Mouse (Mus musculus) embryonic fibroblast, embryonic 13.5 days (primary cell): ENCODE results near the gene Ckb. TPM values are rescaled to one million over a fixed set of nuclear protein-coding genes. Genes with fewer than 3 reads are reported as not detected.
A peak's percentile ranks its signal among the peaks of the same experiment; 100 is the strongest.

ENCODE experiments used
- H3K27ac ChIP-seq: 2 replicates; pipeline ENCODE4 v1.5.1; 2012; ENCODE audit warnings: low read length, control low read depth, inconsistent platforms; ENCODE audit not compliant: insufficient read depth
- H3K4me1 ChIP-seq: 2 replicates; pipeline ENCODE4 v1.6.1; 2011; ENCODE audit warnings: low read length; ENCODE audit not compliant: control insufficient read depth, insufficient read depth
- H3K4me3 ChIP-seq: 2 replicates; pipeline ENCODE4 v1.5.1; 2011; ENCODE audit warnings: mild to moderate bottlenecking, control low read depth, low read length; ENCODE audit not compliant: insufficient read depth
- CTCF ChIP-seq: IDR thresholded peaks from 2 replicates; pipeline ENCODE4 v1.5.1; 2011; ENCODE audit warnings: mild to moderate bottlenecking, control low read depth, low read length, moderate library complexity, borderline replicate concordance; ENCODE audit not compliant: insufficient read depth
- POLR2A ChIP-seq: IDR thresholded peaks from 2 replicates; pipeline ENCODE4 v1.6.1; 2011; ENCODE audit warnings: low read depth, mild to moderate bottlenecking, control low read depth, low read length, moderate library complexity
- polyA plus RNA-seq: library from polyadenylated mRNA; stranded (reverse); fragments of >200 nt; gene quantifications from 2 replicates; pipeline ENCODE4 v1.2.4, GENCODE M21; 2011; ENCODE audit warnings: low read depth; ENCODE audit not compliant: missing spikeins, insufficient read length

Gene Ckb
- polyA plus RNA-seq, 1 experiment: 43.8 TPM

DNA sequence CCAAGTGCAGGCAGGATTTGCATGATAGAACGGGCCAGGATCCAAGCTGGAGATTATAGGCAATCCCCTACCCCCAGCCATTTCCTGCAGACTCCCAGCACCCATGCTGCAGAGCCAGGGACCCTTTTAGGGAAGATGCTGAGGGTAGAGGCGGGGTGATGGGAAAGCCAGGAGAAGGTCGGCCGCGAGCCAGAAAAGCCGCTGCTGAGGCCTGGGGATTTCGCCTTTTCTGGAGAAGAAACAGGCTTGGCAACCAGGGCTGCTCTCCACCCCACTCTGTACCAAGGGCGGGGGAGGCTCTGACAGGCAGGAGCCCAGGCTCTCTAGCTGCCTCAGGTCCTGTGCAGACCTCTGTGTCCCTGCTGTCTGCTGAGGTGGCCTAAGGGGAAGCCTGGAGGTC lies 9.2 kb upstream of the Ckb start:
- H3K27ac ChIP-seq: no peak overlapping the region
- no peaks in the 10 kb centered on the region; the same call in 1 of the 2 replicates for H3K4me1 ChIP-seq
- TF ChIP-seq CTCF (no peak), POLR2A (no peak)
- H3K4me3 ChIP-seq: no peak overlapping the region

GRCm38 (mm10) chr12:111680661-111681060 lies 8.5 kb upstream of the Ckb start:
- Histone ChIP-seq H3K27ac (no peak overlapping the region), H3K4me1 (no peaks in the 10 kb centered on the region; the same call in 1 of the 2 replicates), H3K4me3 (no peak overlapping the region)
- no peak for TF ChIP-seq CTCF
- no peak for TF ChIP-seq POLR2A

DNA sequence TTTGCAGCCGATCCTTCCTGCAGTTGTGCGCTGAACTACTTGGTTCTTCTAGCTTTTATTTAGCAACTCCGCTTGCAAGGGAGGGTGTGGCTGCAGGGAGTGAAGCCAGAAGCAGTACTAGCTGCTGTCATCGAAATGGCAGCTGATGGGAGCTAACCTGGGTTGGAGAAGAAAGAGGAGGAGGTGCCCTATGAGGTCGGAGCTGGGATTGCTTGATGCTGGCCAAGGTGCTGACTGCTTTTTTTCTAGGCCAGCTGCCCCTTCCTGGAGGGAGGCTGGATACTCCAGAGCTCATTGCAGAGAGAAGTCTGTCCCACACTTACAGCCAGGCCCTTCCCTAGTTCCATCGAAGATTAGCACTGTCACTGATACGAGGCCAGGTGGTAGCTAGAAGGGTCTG lies 6.9 kb upstream of the Ckb start:
- no peak for TF ChIP-seq POLR2A
- TF ChIP-seq CTCF: no peak
- Histone ChIP-seq H3K4me1 (no peaks in the 10 kb centered on the region; the same call in 1 of the 2 replicates), H3K4me3 (peak overlapping the region; percentile 83), H3K27ac (no peak overlapping the region)

- TF ChIP-seq CTCF: no peak
- TF ChIP-seq POLR2A: peak; percentile 30; the same call in 1 of the 2 replicates
- H3K4me1 ChIP-seq: no peaks in the 10 kb centered on the region; the same call in 1 of the 2 replicates
- peak overlapping the region; percentile 83 for H3K4me3 ChIP-seq
- no peak overlapping the region for H3K27ac ChIP-seq
Observed at GRCm38 (mm10) chr12:111678670-111678933, 6.5 kb upstream of the Ckb start.

DNA sequence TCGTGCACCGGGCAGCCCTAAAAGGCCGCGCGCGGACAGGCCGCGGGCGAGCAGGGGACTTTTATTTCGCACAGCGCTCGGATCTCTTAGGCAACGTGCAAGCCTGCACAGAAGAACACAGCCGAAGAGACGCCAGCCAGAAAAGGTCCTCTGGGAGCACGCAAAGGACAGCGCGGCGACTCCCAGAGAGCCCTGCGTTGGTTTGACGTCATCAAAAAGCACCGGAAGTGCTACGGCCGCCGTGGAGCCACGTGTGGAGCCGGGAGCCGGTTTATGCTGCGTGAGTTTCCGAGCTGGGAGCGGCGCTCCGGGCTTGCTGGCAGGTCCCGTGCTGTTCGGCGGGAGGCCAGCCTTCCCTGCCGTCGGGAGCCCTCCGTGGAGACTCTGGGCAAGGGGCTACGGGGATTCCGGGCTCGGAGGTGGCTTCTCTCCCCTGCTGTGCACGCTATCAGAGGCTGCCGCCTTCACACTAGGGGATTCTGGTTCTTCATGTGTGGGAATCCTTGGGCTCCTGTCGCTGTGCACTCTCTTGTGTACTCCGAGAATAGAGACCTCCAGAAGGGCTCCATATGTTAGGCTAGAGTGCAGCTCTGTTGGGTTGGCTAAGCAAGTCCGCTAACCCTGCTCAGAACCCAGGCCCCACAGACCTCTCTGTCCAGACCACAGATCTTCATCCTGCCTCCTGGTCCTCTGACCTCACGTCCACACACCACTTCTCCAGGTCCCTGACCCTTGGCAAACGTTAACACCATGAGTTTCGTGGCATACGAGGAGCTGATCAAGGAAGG lies 5.9 kb upstream of the Ckb start, which contains the start of gene Trmt61a:
Gene Trmt61a, plus strand, starts transcription at position 224 of the 788 bp plus-strand sequence.
- Histone ChIP-seq H3K4me3 (peak within 1 kb of the TSS; percentile 83), H3K27ac (peak within 1 kb of the TSS; percentile 70), H3K4me1 (no peaks in the 10 kb centered on the region; the same call in 1 of the 2 replicates)
- TF ChIP-seq CTCF (no peak), POLR2A (peak; percentile 85)

GRCm38 (mm10) chr12:111677421-111677820 lies 5.3 kb upstream of the Ckb start:
- Histone ChIP-seq H3K4me1 (no peaks in the 10 kb centered on the region; the same call in 1 of the 2 replicates), H3K27ac (peak overlapping the region; percentile 70), H3K4me3 (peak overlapping the region; percentile 83)
- TF ChIP-seq CTCF (no peak), POLR2A (no peak)

GRCm38 (mm10) chr12:111675797-111676580 lies 3.9 kb upstream of the Ckb start:
- TF ChIP-seq POLR2A: no peak
- no peak for TF ChIP-seq CTCF

GRCm38 (mm10) chr12:111674850-111675486 lies 2.8 kb upstream of the Ckb start:
- Histone ChIP-seq H3K27ac (no peak overlapping the region), H3K4me3 (no peak overlapping the region), H3K4me1 (no peaks in the 10 kb centered on the region; the same call in 1 of the 2 replicates)
- TF ChIP-seq POLR2A (no peak), CTCF (no peak)

More at GRCm38 (mm10) chr12:111675797-111676580, 3.9 kb upstream of the Ckb start:
- H3K4me3 ChIP-seq: no peak overlapping the region
- no peak overlapping the region for H3K27ac ChIP-seq
- no peaks in the 10 kb centered on the region; the same call in 1 of the 2 replicates for H3K4me1 ChIP-seq

DNA sequence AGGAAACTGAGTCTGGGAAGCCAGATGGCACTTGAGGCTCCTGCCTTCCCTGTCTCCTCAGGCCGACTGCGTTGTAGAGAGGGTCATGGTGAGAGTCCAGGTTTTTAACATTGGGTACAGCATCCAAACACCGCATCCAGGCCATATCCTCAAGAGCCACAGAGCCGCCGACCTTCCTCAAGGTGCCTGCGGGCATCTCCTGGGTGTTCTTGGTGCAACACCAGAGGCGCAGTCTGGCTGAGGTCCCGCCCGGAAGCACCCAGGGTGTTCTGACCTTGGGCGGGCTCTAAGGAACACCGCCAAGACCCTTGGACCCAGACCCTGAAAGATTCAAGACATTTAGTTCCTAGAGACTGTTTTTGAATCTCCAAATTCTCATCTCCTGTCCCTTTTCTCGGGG lies 443 bp upstream of the Ckb start:
- no peak overlapping the region for H3K27ac ChIP-seq
- H3K4me1 ChIP-seq: peaks cover 3% of the 10 kb centered on the region
- no peak overlapping the region for H3K4me3 ChIP-seq
- TF ChIP-seq CTCF (no peak), POLR2A (no peak)
